Mouse (Mus musculus): ENCODE measurements around the gene Rab13.

GRCm38 (mm10) chr3:90231507-90232333, 18.2 kb downstream of the Rab13 start, which contains the start of gene Jtb:
- TF ChIP-seq CTCF (IDR thresholded peaks at IDR 0.05; ENCODE audit: extremely low read depth, insufficient read length, insufficient replicate concordance, low read depth, low read length) (no peak), POLR2A (IDR thresholded peaks at IDR 0.05; ENCODE audit: low read depth, low read length) (peak; percentile 94)

Data from small intestine, adult 2 months (tissue).